Mouse (Mus musculus): ENCODE measurements around the gene Gm19426.

DNA sequence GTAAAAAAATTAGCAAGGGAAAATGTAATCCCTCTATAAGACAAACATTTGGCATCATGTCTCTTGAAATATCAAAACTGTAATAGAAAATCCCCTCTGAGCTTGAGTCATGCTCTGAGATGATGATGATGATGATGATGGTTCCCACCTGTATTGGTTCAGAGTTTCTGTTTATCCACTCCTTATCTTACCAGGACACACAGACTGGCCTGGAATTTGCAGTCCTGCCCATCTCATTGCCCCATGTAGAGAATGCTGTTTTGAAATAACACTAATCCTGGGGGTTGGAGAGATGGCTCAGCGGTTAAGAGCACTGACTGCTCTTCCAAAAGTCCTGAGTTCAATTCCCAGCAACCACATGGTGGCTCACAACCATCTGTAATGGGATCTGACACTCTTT, 11.1 kb downstream of the Gm19426 start:
- TF ChIP-seq MYC (IDR thresholded peaks at IDR 0.05; ENCODE audit: low read depth, low read length) (no peak), MAFK (IDR thresholded peaks at IDR 0.05; ENCODE audit: insufficient replicate concordance, low read length) (no peak), POLR2A (IDR thresholded peaks at IDR 0.05; ENCODE audit: low read depth, low read length) (no peak), TCF12 (IDR thresholded peaks at IDR 0.05; ENCODE audit: low read depth, low read length) (no peak), ZMIZ1 (IDR thresholded peaks at IDR 0.05; ENCODE audit: low read depth, low read length) (no peak), CTCF (conservative IDR thresholded peaks at IDR 0.05 in 1 of 2, IDR thresholded peaks at IDR 0.05 in 1 of 2; ENCODE audit: low read depth in 2 of 2, low read length in 2 of 2) (no peak), SIN3A (IDR thresholded peaks at IDR 0.05; ENCODE audit: low read length) (no peak), NELFE (IDR thresholded peaks at IDR 0.05; ENCODE audit: low read depth, low read length) (no peak), ZNF384 (IDR thresholded peaks at IDR 0.05; ENCODE audit: low read depth, low read length) (no peak), USF2 (conservative IDR thresholded peaks at IDR 0.05; ENCODE audit: low read depth, low read length) (no peak), GABPA (IDR thresholded peaks at IDR 0.05; ENCODE audit: insufficient replicate concordance, low read depth, low read length) (no peak), ZC3H11A (IDR thresholded peaks at IDR 0.05; ENCODE audit: low read depth, low read length) (no peak), RAD21 (IDR thresholded peaks at IDR 0.05; ENCODE audit: low read depth, low read length) (no peak), PAX5 (IDR thresholded peaks at IDR 0.05; ENCODE audit: low read length) (no peak)
